Mouse (Mus musculus): Measurements from ENCODE around the gene Kmt2c.

DNA sequence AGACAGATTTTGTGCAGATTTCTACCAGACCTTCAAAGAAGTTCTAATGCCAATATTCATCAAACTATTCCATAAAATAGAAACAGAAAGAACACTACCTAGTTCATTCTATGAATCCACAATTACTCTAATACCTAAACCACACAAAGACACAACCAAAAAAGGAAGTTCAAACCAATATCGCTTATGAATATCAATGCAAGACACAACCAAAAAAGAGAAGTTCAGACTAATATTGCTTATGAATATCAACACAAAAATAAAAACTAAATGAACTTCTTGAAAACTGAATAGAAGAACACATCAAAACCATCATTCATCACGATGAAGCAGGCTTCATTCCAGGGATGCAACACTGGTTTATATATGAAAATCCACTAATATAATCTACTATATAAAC is 101.9 kb downstream of the Kmt2c start:
- TF ChIP-seq POLR2A (IDR thresholded peaks at IDR 0.05; ENCODE audit: borderline replicate concordance, insufficient read depth, low read length) = no peak
- TF ChIP-seq CTCF (IDR thresholded peaks at IDR 0.05; ENCODE audit: borderline replicate concordance, insufficient read depth, low read depth, low read length) = no peak

Data from cerebellum, adult 2 months (tissue).